Mouse (Mus musculus): ENCODE data around the gene Psen1. TPM values are rescaled to one million over a fixed set of nuclear protein-coding genes. Genes with fewer than 3 reads are reported as not detected.

Psen1 gene
- polyA plus RNA-seq, 1 experiment, result 62.1 TPM

GRCm38 (mm10) chr12:83694011-83694410 is 6.1 kb downstream of the Psen1 start:
- Histone ChIP-seq H3K4me3 (ENCODE audit: insufficient read depth, low read length) (no peak overlapping the region), H3K4me1 (ENCODE audit: control insufficient read depth, insufficient read depth, low read length) (peaks cover 4% of the 10 kb centered on the region; the same call in 1 of the 2 replicates), H3K27ac (ENCODE audit: insufficient read depth, low read length) (no peak overlapping the region)
- TF ChIP-seq CTCF (IDR thresholded peaks at IDR 0.05; ENCODE audit: borderline replicate concordance, insufficient read depth, low read length) (no peak), POLR2A (IDR thresholded peaks at IDR 0.05; ENCODE audit: low read depth, low read length) (no peak)

DNA sequence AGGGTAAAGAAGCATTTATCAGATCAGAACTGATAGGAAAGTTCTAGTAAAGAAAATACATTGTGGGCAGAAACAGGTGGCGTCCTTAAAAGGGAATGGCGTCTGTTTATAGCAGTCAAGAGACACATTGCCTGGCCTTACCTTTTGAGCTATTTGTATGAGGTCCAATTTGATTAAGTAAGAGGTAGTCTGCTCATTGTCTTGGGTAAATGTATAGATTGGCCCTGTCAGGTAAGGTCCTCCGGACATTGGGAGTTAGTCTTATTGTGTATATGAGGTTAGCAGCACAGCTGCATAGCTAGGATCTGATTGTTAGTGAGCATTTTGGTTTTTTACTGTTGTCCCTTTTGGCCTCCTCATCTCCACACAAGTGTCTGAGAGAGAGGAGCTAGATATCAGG is 6.7 kb downstream of the Psen1 start:
- no peak for TF ChIP-seq CTCF (IDR thresholded peaks at IDR 0.05; ENCODE audit: borderline replicate concordance, insufficient read depth, low read length)
- TF ChIP-seq POLR2A (IDR thresholded peaks at IDR 0.05; ENCODE audit: low read depth, low read length), result no peak
- no peak overlapping the region for H3K27ac ChIP-seq (ENCODE audit: insufficient read depth, low read length)
- peaks cover 4% of the 10 kb centered on the region; the same call in 1 of the 2 replicates for H3K4me1 ChIP-seq (ENCODE audit: control insufficient read depth, insufficient read depth, low read length)
- H3K4me3 ChIP-seq (ENCODE audit: insufficient read depth, low read length), result no peak overlapping the region

DNA sequence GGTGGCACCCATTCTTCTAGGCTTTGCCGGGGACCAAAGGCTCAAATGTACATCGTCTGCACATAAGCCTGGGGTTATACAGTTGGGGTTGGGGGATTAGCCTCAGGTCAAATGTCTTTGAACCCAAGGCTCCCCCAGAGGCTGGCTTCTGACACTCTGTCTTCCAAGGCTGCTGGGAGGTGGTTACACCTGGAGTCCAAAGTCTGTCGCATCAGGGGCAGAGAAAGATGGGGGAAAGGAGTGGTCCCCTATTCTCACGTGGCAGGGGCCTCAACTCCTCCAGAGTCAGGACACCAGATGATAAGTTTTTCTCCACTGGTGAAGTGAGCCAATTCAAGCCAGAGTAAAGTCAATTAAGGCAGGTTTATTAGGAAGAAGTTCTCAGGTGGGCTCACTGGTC is 10.7 kb downstream of the Psen1 start:
- Histone ChIP-seq H3K4me3 (ENCODE audit: insufficient read depth, low read length) (no peak overlapping the region), H3K27ac (ENCODE audit: insufficient read depth, low read length) (no peak overlapping the region), H3K4me1 (ENCODE audit: control insufficient read depth, insufficient read depth, low read length) (no peaks in the 10 kb centered on the region)
- TF ChIP-seq CTCF (IDR thresholded peaks at IDR 0.05; ENCODE audit: borderline replicate concordance, insufficient read depth, low read length) (no peak), POLR2A (IDR thresholded peaks at IDR 0.05; ENCODE audit: low read depth, low read length) (no peak)

DNA sequence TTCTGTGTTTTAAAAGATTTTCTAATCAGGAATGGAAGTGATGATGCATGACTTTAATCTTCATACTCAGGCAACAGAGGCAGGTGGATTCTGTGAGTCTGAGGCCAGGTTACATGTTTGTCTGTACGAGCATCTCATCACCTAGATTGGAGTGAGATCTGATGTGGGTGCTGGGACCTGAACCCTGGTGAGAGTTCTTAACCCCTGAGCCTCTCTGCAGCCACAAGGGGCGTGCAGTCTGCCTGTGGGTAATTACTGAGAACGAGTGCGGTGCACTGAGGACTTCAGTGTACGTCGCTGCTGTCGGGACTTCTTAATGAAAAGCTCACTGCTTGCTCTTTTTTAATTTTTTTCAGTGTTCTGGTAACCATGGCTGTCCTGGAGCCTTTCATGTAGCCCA is 13.7 kb downstream of the Psen1 start:
- no peak for TF ChIP-seq POLR2A (IDR thresholded peaks at IDR 0.05; ENCODE audit: low read depth, low read length)
- TF ChIP-seq CTCF (IDR thresholded peaks at IDR 0.05; ENCODE audit: borderline replicate concordance, insufficient read depth, low read length), result no peak
- no peak overlapping the region for H3K4me3 ChIP-seq (ENCODE audit: insufficient read depth, low read length)
- no peak overlapping the region for H3K27ac ChIP-seq (ENCODE audit: insufficient read depth, low read length)
- H3K4me1 ChIP-seq (ENCODE audit: control insufficient read depth, insufficient read depth, low read length), result no peaks in the 10 kb centered on the region

DNA sequence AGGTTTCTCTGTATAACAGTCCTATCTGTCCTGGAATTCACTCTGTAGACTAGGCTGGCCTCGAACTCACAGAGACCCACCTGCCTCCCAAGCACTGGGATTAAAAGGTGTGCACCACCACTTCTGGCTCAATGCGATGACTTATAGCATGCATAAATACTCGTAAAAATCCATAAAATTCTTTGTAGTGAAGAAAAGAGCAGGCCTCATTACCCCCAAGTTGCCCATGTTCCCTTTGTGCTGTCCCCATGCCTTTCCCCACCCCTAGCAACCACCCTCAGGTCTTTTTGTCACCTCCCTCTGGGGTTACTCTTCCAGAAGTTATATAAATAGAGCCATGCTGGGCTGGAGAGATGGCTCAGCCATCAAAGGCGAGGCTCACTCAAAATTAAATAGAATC is 14.8 kb downstream of the Psen1 start:
- no peak overlapping the region for H3K4me3 ChIP-seq (ENCODE audit: insufficient read depth, low read length)
- H3K4me1 ChIP-seq (ENCODE audit: control insufficient read depth, insufficient read depth, low read length), result no peaks in the 10 kb centered on the region
- TF ChIP-seq POLR2A (IDR thresholded peaks at IDR 0.05; ENCODE audit: low read depth, low read length), result no peak
- no peak for TF ChIP-seq CTCF (IDR thresholded peaks at IDR 0.05; ENCODE audit: borderline replicate concordance, insufficient read depth, low read length)
- no peak overlapping the region for H3K27ac ChIP-seq (ENCODE audit: insufficient read depth, low read length)

GRCm38 (mm10) chr12:83706951-83707350 is 19.0 kb downstream of the Psen1 start:
- H3K27ac ChIP-seq (ENCODE audit: insufficient read depth, low read length), result no peak overlapping the region
- no peak overlapping the region for H3K4me3 ChIP-seq (ENCODE audit: insufficient read depth, low read length)
- TF ChIP-seq CTCF (IDR thresholded peaks at IDR 0.05; ENCODE audit: borderline replicate concordance, insufficient read depth, low read length) (no peak), POLR2A (IDR thresholded peaks at IDR 0.05; ENCODE audit: low read depth, low read length) (no peak)
- H3K4me1 ChIP-seq (ENCODE audit: control insufficient read depth, insufficient read depth, low read length), result no peaks in the 10 kb centered on the region

- no peak overlapping the region for H3K27ac ChIP-seq (ENCODE audit: insufficient read depth, low read length)
- TF ChIP-seq CTCF (IDR thresholded peaks at IDR 0.05; ENCODE audit: borderline replicate concordance, insufficient read depth, low read length) (no peak), POLR2A (IDR thresholded peaks at IDR 0.05; ENCODE audit: low read depth, low read length) (no peak)
Observed at GRCm38 (mm10) chr12:83708160-83709092, 20.5 kb downstream of the Psen1 start.

DNA sequence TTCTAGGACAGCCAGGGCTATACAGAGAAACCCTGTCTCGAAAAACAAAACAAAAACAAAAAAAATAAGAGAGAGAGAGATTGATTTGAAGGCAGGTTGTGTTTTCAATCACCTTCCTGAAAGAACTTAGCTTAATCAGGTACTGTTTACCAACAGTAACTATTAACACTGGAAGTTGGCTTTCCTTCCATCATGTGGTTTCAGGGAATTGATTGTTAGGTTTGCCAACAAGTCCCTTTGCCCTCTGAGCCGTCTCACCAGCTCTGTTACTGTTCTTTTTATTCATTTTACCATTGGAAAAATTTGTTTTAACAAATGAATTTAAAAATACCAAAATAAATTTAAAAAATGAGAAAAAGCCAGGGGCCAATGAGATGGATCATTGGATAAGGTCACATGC is 22.0 kb downstream of the Psen1 start:
- no peak for TF ChIP-seq POLR2A (IDR thresholded peaks at IDR 0.05; ENCODE audit: low read depth, low read length)
- TF ChIP-seq CTCF (IDR thresholded peaks at IDR 0.05; ENCODE audit: borderline replicate concordance, insufficient read depth, low read length), result no peak
- no peak overlapping the region for H3K27ac ChIP-seq (ENCODE audit: insufficient read depth, low read length)

More at GRCm38 (mm10) chr12:83708160-83709092, 20.5 kb downstream of the Psen1 start:
- Histone ChIP-seq H3K4me3 (ENCODE audit: insufficient read depth, low read length) (no peak overlapping the region), H3K4me1 (ENCODE audit: control insufficient read depth, insufficient read depth, low read length) (no peaks in the 10 kb centered on the region)

GRCm38 (mm10) chr12:83713749-83714148 is 25.8 kb downstream of the Psen1 start:
- Histone ChIP-seq H3K27ac (ENCODE audit: insufficient read depth, low read length) (no peak overlapping the region), H3K4me1 (ENCODE audit: control insufficient read depth, insufficient read depth, low read length) (no peaks in the 10 kb centered on the region), H3K4me3 (ENCODE audit: insufficient read depth, low read length) (no peak overlapping the region)
- no peak for TF ChIP-seq CTCF (IDR thresholded peaks at IDR 0.05; ENCODE audit: borderline replicate concordance, insufficient read depth, low read length)
- no peak for TF ChIP-seq POLR2A (IDR thresholded peaks at IDR 0.05; ENCODE audit: low read depth, low read length)

More for the DNA sequence above, 22.0 kb downstream of the Psen1 start:
- no peaks in the 10 kb centered on the region for H3K4me1 ChIP-seq (ENCODE audit: control insufficient read depth, insufficient read depth, low read length)
- H3K4me3 ChIP-seq (ENCODE audit: insufficient read depth, low read length), result no peak overlapping the region
